Mouse (Mus musculus) bone marrow, adult 2 months (tissue): ENCODE results near the gene Abhd14b.

ENCODE experiments used
- CTCF ChIP-seq: fragments of 200-500 bp; IDR thresholded peaks from 2 replicates; pipeline ENCODE4 v1.5.1; 2011; ENCODE audit warnings: low read length, control low read depth; ENCODE audit not compliant: control insufficient read depth, insufficient read depth
- POLR2A ChIP-seq: fragments of 200-500 bp; IDR thresholded peaks from 2 replicates; pipeline ENCODE4 v1.6.1; 2011; ENCODE audit warnings: low read depth, mild to moderate bottlenecking, control low read depth, low read length, borderline replicate concordance; ENCODE audit not compliant: control insufficient read depth

- TF ChIP-seq CTCF (no peak), POLR2A (no peak)
Measured at GRCm38 (mm10) chr9:106461026-106461415, 13.8 kb downstream of the Abhd14b start.
